Mouse (Mus musculus) cerebellum, adult 9-11 months (tissue): ENCODE measurements around the gene Smdt1.

Source experiments
- DNase-seq: peaks from one replicate; pipeline ENCODE4 v3.0.0; 2022

Smdt1 gene

GRCm38 (mm10) chr15:82338593-82339112, at the start of gene Smdt1, which contains the start of the genes Naga and Pheta2:
Smdt1 (plus strand) TSS chr15:82338959.
Naga (minus strand) TSS chr15:82338925.
Pheta2 (plus strand) TSS chr15:82338942.
- DNase-seq: peak; percentile 97

- DNase-seq: no peak
Measured at GRCm38 (mm10) chr15:82290252-82290651, 48.5 kb upstream of the Smdt1 start.

- no peak for DNase-seq
Measured at GRCm38 (mm10) chr15:82292851-82293250, 45.9 kb upstream of the Smdt1 start.

GRCm38 (mm10) chr15:82293271-82293711, 45.5 kb upstream of the Smdt1 start:
- peak; percentile 31 for DNase-seq

DNA sequence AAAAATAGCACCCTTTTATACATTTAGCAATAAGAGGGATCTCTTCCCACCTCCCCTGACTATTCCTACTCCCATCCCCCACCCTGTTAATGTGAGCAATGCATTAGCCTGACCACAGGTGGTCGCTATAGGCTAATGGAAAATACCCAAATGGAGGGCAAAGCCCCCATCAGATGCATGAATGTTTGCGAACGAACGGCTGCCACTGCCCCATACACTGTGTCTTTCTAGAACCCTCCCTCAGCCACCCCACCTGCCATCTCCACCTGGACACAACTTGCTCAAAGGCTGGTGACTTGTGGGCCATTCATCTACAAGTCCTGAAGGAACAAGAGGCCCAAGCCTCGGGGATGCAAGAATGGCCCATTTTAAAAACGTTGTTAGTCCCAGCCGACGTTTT, 44.7 kb upstream of the Smdt1 start:
- DNase-seq: peak; percentile 42

DNA sequence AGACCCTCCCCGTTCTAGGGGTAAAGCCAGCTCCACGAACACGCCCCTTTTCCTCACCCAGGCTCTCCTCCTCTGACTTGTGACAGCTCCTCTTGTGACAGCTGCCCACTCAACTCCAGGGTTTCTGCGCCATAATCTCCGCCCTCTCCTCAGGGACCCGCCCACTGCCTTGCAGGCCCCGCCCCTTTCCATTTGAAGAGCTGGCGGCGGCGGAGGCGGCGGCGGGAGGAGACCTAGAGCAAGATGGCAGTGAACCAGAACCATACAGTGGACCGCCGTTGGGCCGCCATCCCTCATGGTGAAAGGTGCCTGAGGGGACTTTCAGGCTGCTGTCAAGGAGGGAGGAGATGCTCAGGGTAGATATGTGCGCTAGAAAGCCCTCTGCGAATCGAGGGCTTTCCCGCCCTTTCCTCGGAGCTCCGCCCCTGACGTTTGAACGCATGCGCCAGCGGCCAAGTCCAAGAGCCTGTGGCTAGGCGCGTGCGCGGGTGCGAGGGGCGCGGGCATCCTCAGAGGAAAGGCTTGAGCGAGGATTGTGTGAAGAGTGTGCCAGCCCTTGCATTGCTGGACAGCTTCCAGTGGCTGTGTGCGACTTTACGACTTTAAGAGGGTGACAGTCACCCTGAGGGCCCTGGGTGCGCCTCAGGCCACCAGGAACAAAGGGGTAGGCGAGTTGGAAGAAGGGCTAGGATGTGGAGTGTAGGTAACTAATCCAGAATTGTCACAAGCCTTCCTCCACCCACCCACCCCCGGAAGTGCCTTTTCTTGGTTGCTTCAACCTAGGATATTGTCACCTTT, 39.8 kb upstream of the Smdt1 start, which contains the start of gene Wbp2nl:
Gene Wbp2nl, plus strand, starts transcription at position 191 of the 798 bp plus-strand sequence.
- no peak for DNase-seq

GRCm38 (mm10) chr15:82307107-82307506, 31.7 kb upstream of the Smdt1 start:
- no peak for DNase-seq

GRCm38 (mm10) chr15:82308416-82308815, 30.3 kb upstream of the Smdt1 start:
- no peak for DNase-seq

GRCm38 (mm10) chr15:82317839-82318238, 20.9 kb upstream of the Smdt1 start:
- no peak for DNase-seq

- no peak for DNase-seq
Measured at GRCm38 (mm10) chr15:82319613-82320012, 19.1 kb upstream of the Smdt1 start.

DNA sequence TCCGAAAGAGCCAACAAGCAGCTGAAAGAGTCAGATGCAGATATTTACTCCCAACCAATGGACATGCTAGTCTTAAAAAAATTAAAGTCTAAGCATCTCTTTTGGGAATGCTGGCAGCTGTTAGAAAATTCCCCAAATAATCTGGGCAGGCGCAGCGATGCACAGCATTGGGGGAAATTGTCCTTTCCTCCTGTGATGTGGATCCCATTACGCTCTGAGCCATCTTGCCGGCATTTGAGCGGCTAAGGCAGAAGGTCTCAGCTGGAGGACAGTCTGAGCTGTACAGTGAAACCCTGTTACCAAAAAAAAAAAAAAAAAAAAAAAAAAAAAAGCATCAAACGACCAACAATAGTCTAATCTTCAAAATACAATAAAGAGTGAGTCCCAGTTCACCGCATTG, 16.6 kb upstream of the Smdt1 start:
- no peak for DNase-seq

GRCm38 (mm10) chr15:82325382-82325781, 13.4 kb upstream of the Smdt1 start:
- DNase-seq: no peak

GRCm38 (mm10) chr15:82335194-82335593, 3.6 kb upstream of the Smdt1 start:
- peak; percentile 65 for DNase-seq

DNA sequence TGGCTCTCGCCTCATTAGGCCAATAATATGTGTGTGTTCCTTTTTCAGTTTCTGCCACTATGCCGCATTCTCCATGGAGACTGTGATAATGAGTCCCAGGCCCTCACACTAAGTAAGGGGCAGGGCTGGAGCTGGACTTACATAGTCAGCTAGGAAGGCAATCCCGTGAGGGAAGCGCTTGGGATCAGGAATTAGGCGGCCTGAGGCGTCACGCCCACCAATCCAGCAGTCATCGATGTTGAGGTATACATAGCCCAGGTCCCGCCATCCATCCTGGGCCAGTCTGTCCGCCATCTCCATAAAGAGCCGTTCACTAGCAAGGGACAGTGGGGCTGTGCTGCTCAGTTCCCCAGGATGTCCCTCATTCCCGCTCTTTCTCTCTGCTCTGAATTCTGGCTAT, 2.1 kb upstream of the Smdt1 start:
- DNase-seq: no peak

- peak; percentile 55 for DNase-seq
Measured at GRCm38 (mm10) chr15:82337875-82338274, 884 bp upstream of the Smdt1 start.

- DNase-seq: peak; percentile 70
Measured at GRCm38 (mm10) chr15:82339150-82339549, 391 bp downstream of the Smdt1 start.

DNA sequence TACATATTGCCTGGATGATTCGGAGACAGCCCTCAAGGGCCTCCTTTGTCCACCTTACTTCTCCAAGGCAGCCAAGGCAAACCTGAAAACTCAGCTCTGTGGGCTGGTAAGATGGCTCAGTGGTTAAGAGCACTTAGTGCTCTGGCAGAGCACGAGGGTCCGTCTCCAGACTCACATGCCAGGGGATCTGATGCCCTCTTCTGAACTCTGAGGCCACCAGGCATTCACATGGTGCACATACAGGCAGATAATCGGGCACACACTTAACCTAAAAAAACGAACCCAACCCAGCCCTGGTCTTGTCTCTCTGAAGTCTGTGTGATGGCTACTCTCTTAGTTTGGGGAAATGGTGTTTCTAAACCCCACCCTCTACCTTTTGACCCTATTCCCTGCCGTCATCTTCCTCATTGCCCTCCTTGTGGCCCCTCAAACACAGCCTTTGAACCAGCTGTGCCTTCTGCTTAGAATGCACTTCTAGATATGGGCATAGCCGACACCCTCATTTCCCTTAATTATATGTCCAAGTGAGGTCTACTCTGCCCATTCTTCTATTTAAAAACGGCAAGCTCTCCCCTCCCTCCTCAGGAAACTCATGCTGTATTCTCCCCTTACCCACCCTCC, 985 bp downstream of the Smdt1 start:
- no peak for DNase-seq

GRCm38 (mm10) chr15:82340414-82341035, 1.8 kb downstream of the Smdt1 start:
- no peak for DNase-seq

- peak; percentile 42 for DNase-seq
Measured at GRCm38 (mm10) chr15:82341036-82341501, 2.3 kb downstream of the Smdt1 start.

DNA sequence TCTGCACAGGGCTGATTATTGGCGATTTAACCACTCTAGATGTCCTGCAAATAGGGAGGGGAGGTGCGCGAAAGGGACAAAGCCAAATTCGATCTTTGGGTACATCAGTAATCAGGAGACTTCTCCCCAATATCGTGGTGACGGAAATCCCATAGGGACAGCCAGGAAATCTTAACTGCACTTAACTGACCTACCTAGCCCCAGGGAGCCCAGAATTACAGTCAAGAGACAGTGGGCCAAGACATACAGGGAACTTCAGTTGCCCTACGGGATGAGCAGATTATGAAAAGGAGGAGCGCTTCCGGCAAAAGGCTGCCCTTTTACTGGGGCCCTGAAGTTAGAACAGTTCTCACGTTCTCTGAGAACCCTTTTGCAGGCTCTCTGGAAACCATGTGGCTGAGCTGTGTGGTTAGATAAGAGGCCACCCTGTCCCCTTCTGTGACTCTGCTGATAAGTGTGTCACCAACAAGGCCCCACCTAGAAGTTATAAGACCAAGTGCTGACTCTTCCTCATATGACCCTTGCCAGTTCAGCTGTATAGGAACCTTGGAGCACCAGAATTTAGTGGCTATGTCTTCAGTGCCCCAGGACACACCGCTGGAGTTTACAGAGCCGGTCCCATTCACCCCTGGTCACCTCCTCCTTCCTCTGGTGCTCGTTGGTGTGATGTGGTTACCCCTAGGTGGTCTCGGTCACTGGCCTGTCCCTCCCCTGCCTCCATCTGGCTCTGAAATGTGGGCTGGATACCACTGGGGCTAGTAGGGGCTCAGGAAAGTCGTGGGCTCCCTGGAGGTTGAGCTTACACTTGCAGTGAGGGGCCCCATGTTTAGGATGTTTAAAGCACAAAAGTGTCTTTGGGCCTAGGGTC, 3.1 kb downstream of the Smdt1 start:
- DNase-seq: no peak

DNA sequence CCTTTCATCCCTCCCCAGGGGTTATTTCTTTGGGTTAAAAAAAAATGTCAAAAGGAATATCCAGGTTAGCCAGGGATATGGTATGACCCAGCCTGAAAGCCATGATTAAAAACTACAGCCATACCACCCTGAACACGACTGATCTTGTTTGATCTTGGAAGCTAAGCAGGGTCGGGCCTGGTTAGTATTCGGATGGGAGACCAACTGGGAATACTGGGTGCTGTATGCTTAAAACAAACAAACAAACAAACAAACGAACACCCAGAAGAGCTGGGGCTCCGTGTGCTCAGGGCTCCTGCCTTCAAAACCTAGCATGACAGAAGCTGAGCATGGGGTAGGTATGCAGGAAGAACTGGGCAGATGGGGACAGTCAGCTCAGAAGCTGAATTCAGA, 3.8 kb downstream of the Smdt1 start:
- DNase-seq: no peak
